8 mouse cellular contexts compared by ENCODE assay signal in genomic region chr2:168158911-168159711, GRCm38 (mm10). TPM values are rescaled to one million over a fixed set of nuclear protein-coding genes. Genes with fewer than 3 reads are reported as not detected.
DNase-seq lines count a peak whose midpoint lies in the region; ATAC-seq lines count a peak whose summit lies in the region.

No protein-coding gene starts in this region.

- H3K9ac ChIP-seq in hindbrain, embryonic 11.5 days (ENCODE audit: low read depth, low read length) = 0 out of 2 replicates have a peak overlapping the region, but pooled peaks have one; percentile 12
- peak overlapping the region; percentile 56 for H3K9ac ChIP-seq in limb, embryonic 13.5 days
- 0 out of 2 replicates have a peak overlapping the region, but pooled peaks have one; percentile 12 for H3K9ac ChIP-seq in midbrain, embryonic 14.5 days (replicated peaks; ENCODE audit: low read length)

- peak overlapping the region; percentile 39 for H3K4me2 ChIP-seq in hindbrain, embryonic 11.5 days (replicated peaks; ENCODE audit: low read depth, low read length)
- peak overlapping the region; percentile 65 for H3K4me2 ChIP-seq in limb, embryonic 13.5 days (replicated peaks)
- peak overlapping the region; percentile 45 for H3K4me2 ChIP-seq in midbrain, embryonic 14.5 days (ENCODE audit: low read length)

- H3K4me1 ChIP-seq in hindbrain, embryonic 11.5 days (replicated peaks; ENCODE audit: control insufficient read depth, insufficient read depth, low read length) = peaks cover 10% of the 10 kb centered on the region
- H3K4me1 ChIP-seq in limb, embryonic 13.5 days = peaks cover 52% of the 10 kb centered on the region
- peaks cover 24% of the 10 kb centered on the region for H3K4me1 ChIP-seq in midbrain, embryonic 14.5 days (ENCODE audit: control insufficient read depth, insufficient read depth, low read length)

- H3K27me3 ChIP-seq in hindbrain, embryonic 11.5 days (ENCODE audit: control insufficient read depth, insufficient read depth, low read length) = peaks cover 3% of the 10 kb centered on the region
- no peaks in the 10 kb centered on the region for H3K27me3 ChIP-seq in limb, embryonic 13.5 days
- H3K27me3 ChIP-seq in midbrain, embryonic 14.5 days (ENCODE audit: control insufficient read depth, insufficient read depth, low read length) = 0 out of 2 replicates have a peak, but pooled peaks cover 9% of the 10 kb centered on the region

- peak; percentile 33 to 44 for DNase-seq in cerebellum, postnatal 10 days
- no peak for DNase-seq in cerebellum, adult 9-10 months
- DNase-seq in embryo, embryonic 11 days = peak; percentile 80
- DNase-seq in hindbrain, embryonic 11.5 days (ENCODE audit: low spot score) = peak; percentile 56
- peak; percentile 72 for DNase-seq in midbrain, embryonic 14.5 days
- peak; percentile 75 for DNase-seq in thymus, postnatal 4 days
- no peak for DNase-seq in frontal cortex, postnatal 25 days (ENCODE audit: low spot score in 2 of 2)

- H3K27ac ChIP-seq in hindbrain, embryonic 11.5 days (ENCODE audit: low read depth, low read length) = no peak overlapping the region
- peak overlapping the region; percentile 82 for H3K27ac ChIP-seq in limb, embryonic 13.5 days
- H3K27ac ChIP-seq in midbrain, embryonic 14.5 days (replicated peaks; ENCODE audit: low read depth, low read length) = no peak overlapping the region

- ATAC-seq in hindbrain, embryonic 11.5 days (ENCODE audit: low FRiP score) = no peak
- peak; percentile 46 for ATAC-seq in limb, embryonic 13.5 days (ENCODE audit: low FRiP score, low read depth)
- no peak; the same call in 1 of the 2 replicates for ATAC-seq in midbrain, embryonic 14.5 days (ENCODE audit: low FRiP score, low TSS enrichment)

- WGBS in hindbrain, embryonic 11.5 days = 5% methylated on average over 25 of the region's 25 CpGs
- 4% methylated on average over 25 of the region's 25 CpGs for WGBS in limb, embryonic 13.5 days
- WGBS in midbrain, embryonic 14.5 days = 4% methylated on average over 24 of the region's 25 CpGs

- H3K4me3 ChIP-seq in hindbrain, embryonic 11.5 days (ENCODE audit: low read depth, low read length) = no peak overlapping the region
- H3K4me3 ChIP-seq in limb, embryonic 13.5 days = peak overlapping the region; percentile 35
- H3K4me3 ChIP-seq in midbrain, embryonic 14.5 days (replicated peaks; ENCODE audit: low read depth, low read length) = no peak overlapping the region

- H3K36me3 ChIP-seq in hindbrain, embryonic 11.5 days (ENCODE audit: control insufficient read depth, insufficient read depth, low read length) = no peaks in the 10 kb centered on the region
- H3K36me3 ChIP-seq in limb, embryonic 13.5 days = no peaks in the 10 kb centered on the region
- H3K36me3 ChIP-seq in midbrain, embryonic 14.5 days (ENCODE audit: control insufficient read depth, insufficient read depth, low read length) = no peaks in the 10 kb centered on the region

- H3K9me3 ChIP-seq in hindbrain, embryonic 11.5 days (ENCODE audit: control insufficient read depth, low read length) = no peaks in the 10 kb centered on the region
- no peaks in the 10 kb centered on the region for H3K9me3 ChIP-seq in limb, embryonic 13.5 days
- H3K9me3 ChIP-seq in midbrain, embryonic 14.5 days (ENCODE audit: control insufficient read depth, low read length) = no peaks in the 10 kb centered on the region

RNA-seq across cellular contexts. Expression of gene Adnp, which starts 47.8 kb away (rescaled TPM):
- 2.8 and 8.5 TPM in 2 replicates for polyA plus RNA-seq in hindbrain, embryonic 11.5 days (2014; fragmentation: Nextera tagmentation; extraction: Ambion mirVana)
- 3.1 and 4.1 TPM in 2 replicates for polyA plus RNA-seq in limb, embryonic 13.5 days (2015; fragmentation: Nextera tagmentation; extraction: Ambion mirVana)
- 4.5 and 5.8 TPM in 2 replicates for polyA plus RNA-seq in midbrain, embryonic 14.5 days (2014; fragmentation: Nextera tagmentation; extraction: Ambion mirVana)

Comparison
In these comparisons a context has a peak if more than half of its experiments do, and no peak if none do; other contexts are left out.
1. DNase-seq: peak in cerebellum, postnatal 10 days (2 of 2), embryo, embryonic 11 days (single experiment), hindbrain, embryonic 11.5 days (single experiment), midbrain, embryonic 14.5 days (single experiment) and thymus, postnatal 4 days (single experiment); none in cerebellum, adult 9-10 months (single experiment) and frontal cortex, postnatal 25 days (0 of 2).
2. Peak in every context shown above with its lines, with median percentiles within 50 percentile points of each other: H3K4me2 ChIP-seq and H3K9ac ChIP-seq.